Mouse (Mus musculus): ENCODE results near the gene Mypn. TPM values are rescaled to one million over a fixed set of nuclear protein-coding genes. Genes with fewer than 3 reads are reported as not detected.

Mypn gene
- polyA plus RNA-seq, 1 experiment, result 0.23 TPM

- no peak for DNase-seq (ENCODE audit: low read depth)
Measured at GRCm38 (mm10) chr10:63154726-63155125, 49.0 kb downstream of the Mypn start.

GRCm38 (mm10) chr10:63154226-63154625 lies 49.5 kb downstream of the Mypn start:
- DNase-seq (ENCODE audit: low read depth), result no peak

- no peak for DNase-seq (ENCODE audit: low read depth)
Measured at GRCm38 (mm10) chr10:63153563-63153962, 50.2 kb downstream of the Mypn start.

GRCm38 (mm10) chr10:63152358-63152757 lies 51.4 kb downstream of the Mypn start:
- no peak for DNase-seq (ENCODE audit: low read depth)

- DNase-seq (ENCODE audit: low read depth), result no peak
Measured at GRCm38 (mm10) chr10:63142660-63143059, 61.1 kb downstream of the Mypn start.

GRCm38 (mm10) chr10:63136436-63136835 lies 67.3 kb downstream of the Mypn start:
- no peak for DNase-seq (ENCODE audit: low read depth)

GRCm38 (mm10) chr10:63135680-63136079 lies 68.1 kb downstream of the Mypn start:
- no peak for DNase-seq (ENCODE audit: low read depth)

GRCm38 (mm10) chr10:63133326-63133725 lies 70.4 kb downstream of the Mypn start:
- DNase-seq (ENCODE audit: low read depth), result no peak

GRCm38 (mm10) chr10:63132356-63132755 lies 71.4 kb downstream of the Mypn start:
- DNase-seq (ENCODE audit: low read depth), result no peak

- DNase-seq (ENCODE audit: low read depth), result no peak
Measured at GRCm38 (mm10) chr10:63130500-63130899, 73.3 kb downstream of the Mypn start.

- no peak for DNase-seq (ENCODE audit: low read depth)
Measured at GRCm38 (mm10) chr10:63128256-63128655, 75.5 kb downstream of the Mypn start.

- DNase-seq (ENCODE audit: low read depth), result no peak
Measured at GRCm38 (mm10) chr10:63127156-63127555, 76.6 kb downstream of the Mypn start.

GRCm38 (mm10) chr10:63126116-63126515 lies 77.6 kb downstream of the Mypn start:
- no peak for DNase-seq (ENCODE audit: low read depth)

GRCm38 (mm10) chr10:63125343-63125742 lies 78.4 kb downstream of the Mypn start:
- DNase-seq (ENCODE audit: low read depth), result no peak

- no peak for DNase-seq (ENCODE audit: low read depth)
Measured at GRCm38 (mm10) chr10:63124016-63124415, 79.7 kb downstream of the Mypn start.

- DNase-seq (ENCODE audit: low read depth), result no peak
Measured at GRCm38 (mm10) chr10:63123141-63123540, 80.6 kb downstream of the Mypn start.

- no peak for DNase-seq (ENCODE audit: low read depth)
Measured at GRCm38 (mm10) chr10:63122516-63122915, 81.2 kb downstream of the Mypn start.

GRCm38 (mm10) chr10:63121961-63122360 lies 81.8 kb downstream of the Mypn start:
- DNase-seq (ENCODE audit: low read depth), result no peak

GRCm38 (mm10) chr10:63119916-63120315 lies 83.8 kb downstream of the Mypn start:
- DNase-seq (ENCODE audit: low read depth), result no peak

GRCm38 (mm10) chr10:63117583-63117982 lies 86.2 kb downstream of the Mypn start:
- DNase-seq (ENCODE audit: low read depth), result no peak

GRCm38 (mm10) chr10:63116376-63116775 lies 87.4 kb downstream of the Mypn start:
- DNase-seq (ENCODE audit: low read depth), result no peak

- DNase-seq (ENCODE audit: low read depth), result no peak
Measured at GRCm38 (mm10) chr10:63115881-63116280, 87.9 kb downstream of the Mypn start.

- DNase-seq (ENCODE audit: low read depth), result no peak
Measured at GRCm38 (mm10) chr10:63113716-63114360, 89.9 kb downstream of the Mypn start.

- DNase-seq (ENCODE audit: low read depth), result no peak
Measured at GRCm38 (mm10) chr10:63113027-63113604, 90.6 kb downstream of the Mypn start.
